Mouse (Mus musculus): ENCODE measurements around the gene Arl13b. TPM values are rescaled to one million over a fixed set of nuclear protein-coding genes. Genes with fewer than 3 reads are reported as not detected.

The Arl13b gene
- 18.0 and 20.1 TPM in 2 replicates for polyA plus RNA-seq (2015; fragmentation: Nextera tagmentation; extraction: Ambion mirVana)

DNA sequence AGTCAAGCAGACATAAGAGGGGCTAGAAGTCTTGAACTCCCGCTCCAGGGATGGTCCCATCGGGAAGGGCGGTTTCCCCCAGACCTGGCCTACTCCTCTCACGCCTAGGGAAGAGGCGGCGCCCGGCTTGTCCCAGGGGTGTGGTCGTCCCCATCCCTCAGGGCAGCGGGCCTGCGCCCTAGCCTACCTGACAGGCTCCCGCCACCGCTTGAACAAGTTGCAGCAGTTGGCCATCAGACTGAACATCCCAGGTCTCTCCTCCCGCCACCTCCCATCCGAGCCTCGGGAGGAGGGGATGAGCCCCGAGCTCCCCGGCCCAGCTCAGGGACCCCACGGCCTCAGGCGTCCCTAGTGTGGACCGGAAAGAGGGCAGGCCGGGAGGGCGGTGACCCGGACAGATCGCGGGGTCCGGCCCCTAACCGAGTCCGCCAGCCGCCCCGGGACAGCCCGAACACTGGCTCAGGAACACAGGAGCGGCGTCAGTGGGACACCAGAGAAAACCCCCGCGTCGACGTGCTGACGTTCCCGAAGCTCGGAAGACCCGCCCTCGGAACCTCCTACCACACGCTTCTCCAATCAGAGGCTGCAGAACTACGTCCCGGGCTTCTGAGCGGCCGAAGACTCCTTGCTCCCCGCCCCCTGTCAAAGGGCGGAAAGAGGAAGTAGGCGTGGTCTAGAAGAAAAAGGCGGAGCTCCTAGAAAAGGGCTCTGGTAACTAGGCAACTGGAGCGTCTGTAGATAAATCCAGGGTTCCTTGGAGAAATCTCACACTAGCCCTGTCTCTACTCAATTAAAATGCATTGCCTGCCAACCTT, at the start of gene Arl13b:
TSS of gene Arl13b (minus strand) at position 543 of the 815 bp plus-strand sequence.
- ATAC-seq (ENCODE audit: insufficient read depth, low FRiP score, low read depth), result peak; percentile 100
- peak within 1 kb of the TSS; percentile 67 for H3K9ac ChIP-seq
- H3K9me3 ChIP-seq, result no peaks in the 10 kb centered on the region
- H3K4me1 ChIP-seq, result no peaks in the 10 kb centered on the region; the same call in 1 of the 2 replicates
- H3K27me3 ChIP-seq (replicated peaks), result no peaks in the 10 kb centered on the region
- H3K4me2 ChIP-seq, result peak within 1 kb of the TSS; percentile 73
- WGBS, result under 1% methylated on average over 52 of the region's 52 CpGs
- H3K27ac ChIP-seq, result peak within 1 kb of the TSS; percentile 78
- H3K36me3 ChIP-seq, result no peaks in the 10 kb centered on the region
- peak within 1 kb of the TSS; percentile 89 for H3K4me3 ChIP-seq (replicated peaks)

GRCm38 (mm10) chr16:62895824-62896223, 49.0 kb upstream of the Arl13b start:
- no peaks in the 10 kb centered on the region for H3K27me3 ChIP-seq (replicated peaks)
- H3K4me1 ChIP-seq, result no peaks in the 10 kb centered on the region
- no peak overlapping the region for H3K4me3 ChIP-seq (replicated peaks)
- H3K9me3 ChIP-seq, result no peaks in the 10 kb centered on the region
- no peaks in the 10 kb centered on the region for H3K36me3 ChIP-seq
- H3K9ac ChIP-seq, result no peak overlapping the region
- WGBS, result 92% methylated on average over 3 of the region's 3 CpGs
- no peak for ATAC-seq (ENCODE audit: insufficient read depth, low FRiP score, low read depth)
- H3K4me2 ChIP-seq, result no peak overlapping the region
- H3K27ac ChIP-seq, result no peak overlapping the region

GRCm38 (mm10) chr16:62874065-62874464, 27.2 kb upstream of the Arl13b start:
- no peak overlapping the region for H3K9ac ChIP-seq
- no peak overlapping the region for H3K4me2 ChIP-seq
- H3K27me3 ChIP-seq (replicated peaks), result no peaks in the 10 kb centered on the region
- H3K4me1 ChIP-seq, result no peaks in the 10 kb centered on the region
- H3K36me3 ChIP-seq, result no peaks in the 10 kb centered on the region
- no peak for ATAC-seq (ENCODE audit: insufficient read depth, low FRiP score, low read depth)
- 75% methylated on average over 6 of the region's 6 CpGs for WGBS
- no peaks in the 10 kb centered on the region for H3K9me3 ChIP-seq
- no peak overlapping the region for H3K4me3 ChIP-seq (replicated peaks)
- no peak overlapping the region for H3K27ac ChIP-seq

DNA sequence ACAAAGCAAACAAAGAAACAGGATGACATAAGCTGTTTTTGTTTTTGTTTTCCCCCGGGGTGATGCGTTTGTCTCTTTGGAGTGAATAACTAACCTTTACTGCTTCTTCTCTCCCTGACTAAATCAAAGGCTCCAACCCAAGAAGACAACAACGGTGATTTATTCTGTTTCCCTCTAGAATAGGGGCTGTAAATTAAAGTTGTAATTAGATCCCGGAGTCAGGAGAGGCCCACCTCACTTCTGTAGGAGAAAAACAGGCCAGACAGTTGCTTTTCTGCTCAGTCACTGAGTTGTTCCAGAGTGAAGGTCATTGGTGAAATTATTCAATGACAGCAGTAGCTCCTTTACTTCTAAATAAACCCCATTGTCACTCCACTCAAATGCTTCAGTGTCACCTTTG, 26.3 kb upstream of the Arl13b start:
- ATAC-seq (ENCODE audit: insufficient read depth, low FRiP score, low read depth), result no peak
- 51% methylated on average over 4 of the region's 4 CpGs for WGBS
- Histone ChIP-seq H3K4me3 (replicated peaks) (no peak overlapping the region), H3K9me3 (no peaks in the 10 kb centered on the region), H3K27ac (no peak overlapping the region), H3K9ac (no peak overlapping the region), H3K27me3 (replicated peaks) (no peaks in the 10 kb centered on the region), H3K4me2 (no peak overlapping the region), H3K4me1 (no peaks in the 10 kb centered on the region), H3K36me3 (no peaks in the 10 kb centered on the region)

- Histone ChIP-seq H3K4me1 (no peaks in the 10 kb centered on the region), H3K27me3 (replicated peaks) (no peaks in the 10 kb centered on the region), H3K9me3 (no peaks in the 10 kb centered on the region), H3K36me3 (no peaks in the 10 kb centered on the region), H3K9ac (no peak overlapping the region), H3K4me2 (no peak overlapping the region), H3K4me3 (replicated peaks) (no peak overlapping the region), H3K27ac (no peak overlapping the region)
- no peak for ATAC-seq (ENCODE audit: insufficient read depth, low FRiP score, low read depth)
- WGBS, result 68% methylated on average over 5 of the region's 5 CpGs
Observed at GRCm38 (mm10) chr16:62872688-62873117, 25.9 kb upstream of the Arl13b start.

DNA sequence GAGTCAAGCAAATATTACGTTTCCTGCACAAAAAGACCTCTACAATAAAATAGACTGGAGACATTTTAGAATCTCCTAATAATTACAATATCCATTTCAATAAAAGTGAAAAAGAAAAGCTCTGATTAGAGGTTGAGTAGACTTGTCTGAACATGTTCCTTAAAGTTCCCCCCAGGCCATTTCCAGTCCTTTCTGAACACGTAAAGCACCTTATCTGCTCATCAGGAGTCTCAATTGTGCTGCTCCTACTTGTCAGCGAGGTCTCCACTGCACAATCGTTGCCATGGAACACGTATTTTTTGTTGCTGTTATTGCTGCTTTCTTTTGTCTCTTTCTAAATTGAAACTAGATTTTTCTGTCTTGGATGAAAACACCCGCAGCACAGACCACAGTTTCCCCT, 14.6 kb upstream of the Arl13b start:
- no peak overlapping the region for H3K4me2 ChIP-seq
- H3K9me3 ChIP-seq, result no peaks in the 10 kb centered on the region
- H3K27ac ChIP-seq, result no peak overlapping the region
- no peak overlapping the region for H3K9ac ChIP-seq
- WGBS, result 71% methylated on average over 6 of the region's 6 CpGs
- no peaks in the 10 kb centered on the region for H3K36me3 ChIP-seq
- H3K4me3 ChIP-seq (replicated peaks), result no peak overlapping the region
- ATAC-seq (ENCODE audit: insufficient read depth, low FRiP score, low read depth), result no peak
- H3K4me1 ChIP-seq, result no peaks in the 10 kb centered on the region
- H3K27me3 ChIP-seq (replicated peaks), result no peaks in the 10 kb centered on the region

- ATAC-seq (ENCODE audit: insufficient read depth, low FRiP score, low read depth), result no peak
- Histone ChIP-seq H3K9ac (no peak overlapping the region), H3K27me3 (replicated peaks) (no peaks in the 10 kb centered on the region), H3K4me3 (replicated peaks) (no peak overlapping the region), H3K4me1 (no peaks in the 10 kb centered on the region), H3K9me3 (no peaks in the 10 kb centered on the region), H3K4me2 (no peak overlapping the region), H3K36me3 (no peaks in the 10 kb centered on the region), H3K27ac (no peak overlapping the region)
- 66% methylated on average over 1 of the region's 1 CpGs for WGBS
Observed at GRCm38 (mm10) chr16:62860140-62860539, 13.3 kb upstream of the Arl13b start.

DNA sequence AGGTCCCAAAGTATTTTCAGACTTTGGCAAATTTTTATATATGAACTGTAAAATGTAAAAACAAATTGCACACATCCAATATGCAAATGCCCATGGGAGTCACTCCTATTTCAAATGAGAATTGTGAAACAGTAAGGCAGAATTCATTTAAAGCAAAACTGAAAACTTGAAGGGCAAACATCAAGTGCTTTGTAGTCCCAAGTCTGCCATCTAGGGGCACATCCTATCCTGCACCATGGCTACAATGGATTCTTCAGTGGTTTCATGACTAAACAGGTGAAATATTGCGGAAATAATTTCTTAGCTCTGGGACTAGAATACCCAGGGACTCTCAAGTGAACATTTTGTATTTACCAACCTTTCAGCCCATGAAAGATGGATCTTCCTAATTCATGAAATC, 11.2 kb upstream of the Arl13b start:
- Histone ChIP-seq H3K36me3 (no peaks in the 10 kb centered on the region), H3K9me3 (no peaks in the 10 kb centered on the region), H3K27me3 (replicated peaks) (no peaks in the 10 kb centered on the region), H3K27ac (no peak overlapping the region), H3K9ac (no peak overlapping the region), H3K4me1 (no peaks in the 10 kb centered on the region), H3K4me3 (replicated peaks) (no peak overlapping the region), H3K4me2 (no peak overlapping the region)
- no peak for ATAC-seq (ENCODE audit: insufficient read depth, low FRiP score, low read depth)
- 95% methylated on average over 1 of the region's 1 CpGs for WGBS

DNA sequence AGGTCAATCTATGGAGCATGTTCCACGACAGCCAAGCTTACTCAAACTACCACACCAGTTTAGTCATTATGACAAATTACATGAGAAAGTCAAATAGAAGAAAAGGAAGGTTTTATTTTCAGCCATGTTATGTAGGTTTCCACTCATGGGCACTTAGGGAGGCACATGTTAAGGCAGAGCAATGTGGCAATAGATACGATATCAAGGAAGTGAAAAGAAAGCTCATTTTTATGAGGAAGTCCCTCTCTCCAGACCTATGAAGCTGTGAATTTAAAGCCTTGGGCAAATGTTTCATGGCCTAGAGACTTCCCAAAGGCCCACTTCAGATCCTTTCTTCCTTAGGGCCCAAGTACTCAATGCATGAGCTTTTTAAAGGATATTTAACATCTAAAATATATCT, 10.7 kb upstream of the Arl13b start:
- no peaks in the 10 kb centered on the region for H3K9me3 ChIP-seq
- H3K9ac ChIP-seq, result no peak overlapping the region
- no peaks in the 10 kb centered on the region for H3K36me3 ChIP-seq
- ATAC-seq (ENCODE audit: insufficient read depth, low FRiP score, low read depth), result no peak
- no peak overlapping the region for H3K4me3 ChIP-seq (replicated peaks)
- H3K27me3 ChIP-seq (replicated peaks), result no peaks in the 10 kb centered on the region
- 86% methylated on average over 2 of the region's 2 CpGs for WGBS
- H3K4me1 ChIP-seq, result no peaks in the 10 kb centered on the region
- H3K27ac ChIP-seq, result no peak overlapping the region
- H3K4me2 ChIP-seq, result no peak overlapping the region

DNA sequence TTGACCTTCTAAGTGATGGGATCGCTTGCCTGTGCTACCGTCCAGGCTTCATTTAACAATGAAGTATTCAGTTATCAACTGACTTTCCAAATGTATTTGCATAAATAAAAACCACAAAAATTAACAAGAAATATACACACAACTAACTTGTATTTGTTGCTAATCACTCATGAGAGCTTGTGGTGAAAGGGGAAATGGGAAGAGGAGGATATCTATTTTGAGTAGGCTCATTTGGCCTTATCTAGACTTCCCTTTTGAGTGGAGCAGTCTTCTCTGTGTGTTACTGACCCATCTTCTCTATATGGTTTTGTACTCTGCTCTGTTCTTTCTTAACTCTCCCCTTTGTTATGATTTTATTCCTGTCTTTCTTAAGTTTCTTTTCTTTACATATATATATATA, 9.4 kb upstream of the Arl13b start:
- Histone ChIP-seq H3K27ac (no peak overlapping the region), H3K4me1 (no peaks in the 10 kb centered on the region), H3K27me3 (replicated peaks) (no peaks in the 10 kb centered on the region), H3K4me3 (replicated peaks) (no peak overlapping the region), H3K9ac (no peak overlapping the region), H3K36me3 (no peaks in the 10 kb centered on the region), H3K4me2 (no peak overlapping the region), H3K9me3 (no peaks in the 10 kb centered on the region)
- 78% methylated on average over 2 of the region's 2 CpGs for WGBS
- no peak for ATAC-seq (ENCODE audit: insufficient read depth, low FRiP score, low read depth)

DNA sequence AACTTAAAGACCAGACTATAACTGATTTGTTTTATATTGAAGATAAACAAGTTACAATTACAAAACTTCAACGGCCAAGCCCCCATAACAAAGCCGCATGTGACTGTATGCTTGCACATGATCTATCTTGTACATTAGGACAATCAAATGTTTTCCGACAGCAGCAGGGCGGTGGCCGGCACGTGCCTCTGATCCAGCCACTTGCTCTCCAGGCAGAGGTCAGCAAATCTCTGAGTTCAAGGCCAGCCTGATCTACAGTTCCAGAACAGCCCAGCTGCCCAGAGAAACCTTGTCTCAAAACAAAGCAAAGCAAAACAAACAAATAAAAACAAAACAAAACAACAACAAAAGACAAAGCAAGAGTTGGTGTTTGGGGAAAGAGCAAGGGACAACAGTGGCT, 8.5 kb upstream of the Arl13b start:
- no peak for ATAC-seq (ENCODE audit: insufficient read depth, low FRiP score, low read depth)
- no peak overlapping the region for H3K4me3 ChIP-seq (replicated peaks)

GRCm38 (mm10) chr16:62854191-62855068, 7.6 kb upstream of the Arl13b start, which contains the start of gene Pros1:
Gene Pros1 (plus strand): TSS chr16:62854307.
- Histone ChIP-seq H3K4me3 (replicated peaks) (peak within 1 kb of the TSS; percentile 60), H3K36me3 (no peaks in the 10 kb centered on the region), H3K4me2 (peak within 1 kb of the TSS; percentile 90), H3K4me1 (no peaks in the 10 kb centered on the region), H3K9me3 (no peaks in the 10 kb centered on the region), H3K9ac (peak within 1 kb of the TSS; percentile 59), H3K27me3 (replicated peaks) (no peaks in the 10 kb centered on the region), H3K27ac (peak within 1 kb of the TSS; percentile 62)
- 5% methylated on average over 36 of the region's 42 CpGs for WGBS
- peak; percentile 93 for ATAC-seq (ENCODE audit: insufficient read depth, low FRiP score, low read depth)

More for the DNA sequence above, 8.5 kb upstream of the Arl13b start:
- Histone ChIP-seq H3K27me3 (replicated peaks) (no peaks in the 10 kb centered on the region), H3K4me1 (no peaks in the 10 kb centered on the region), H3K9me3 (no peaks in the 10 kb centered on the region), H3K9ac (no peak overlapping the region), H3K4me2 (no peak overlapping the region), H3K27ac (no peak overlapping the region), H3K36me3 (no peaks in the 10 kb centered on the region)
- WGBS, result 63% methylated on average over 6 of the region's 6 CpGs
